Mouse (Mus musculus) adrenal gland, postnatal 25 days (tissue): Measurements from ENCODE around the gene Tbc1d5. TPM values are rescaled to one million over a fixed set of nuclear protein-coding genes. Genes with fewer than 3 reads are reported as not detected.
"Not testable (repeated sequence)": the region's sequence is repeated elsewhere in the genome, so short reads cannot be mapped to it uniquely, and the experiment has no call there.

Experiments used
- DNase-seq: peaks from one replicate; pipeline ENCODE4 v3.0.0; 2021; ENCODE audit warnings: mixed read lengths
- total RNA-seq: library from RNA; stranded (reverse); gene quantifications from 2 replicates; pipeline ENCODE4 v1.2.3, GENCODE M21; 2021

Tbc1d5 gene
- total RNA-seq, 1 experiment from 2014 or later, result 29.8 TPM

DNA sequence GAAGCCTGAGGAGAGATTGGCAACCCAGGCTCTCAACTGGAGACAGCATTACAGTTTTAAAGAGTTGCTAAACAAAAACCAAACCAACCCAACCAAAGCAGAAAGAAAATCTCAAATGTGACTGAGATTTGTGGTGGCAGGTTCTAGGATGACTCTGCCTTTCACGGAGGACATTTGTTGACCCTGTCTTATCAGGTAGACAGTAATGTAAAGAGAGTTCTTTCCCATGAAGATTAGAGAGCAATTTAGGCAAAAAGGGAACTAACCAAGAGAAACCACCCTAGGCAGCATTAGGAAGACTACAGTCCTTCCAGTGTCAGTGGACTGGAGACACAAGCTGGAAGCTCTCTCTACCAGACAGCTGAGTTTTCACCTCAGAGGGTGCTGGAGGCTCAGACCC lies 438.3 kb downstream of the Tbc1d5 start:
- no peak for DNase-seq

DNA sequence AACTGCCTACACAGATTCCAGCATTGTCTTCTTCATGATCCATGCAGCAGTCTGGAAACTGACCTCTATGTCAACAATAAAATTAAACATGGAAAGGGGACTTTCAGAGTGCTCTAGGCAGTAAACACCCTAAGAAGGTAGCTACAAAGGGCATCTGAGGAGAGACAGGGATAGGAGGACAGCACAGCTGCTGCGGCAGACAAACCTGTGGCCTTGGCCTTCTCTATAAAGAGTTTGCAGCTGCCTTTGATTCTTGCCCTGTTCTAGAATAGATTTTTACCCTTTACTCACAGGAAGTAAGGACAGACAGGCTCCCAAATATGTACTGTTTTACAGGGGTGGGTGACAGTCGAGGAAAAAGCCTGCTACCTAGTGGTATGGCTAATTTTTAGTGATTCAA lies 440.7 kb downstream of the Tbc1d5 start:
- DNase-seq, result no peak

DNA sequence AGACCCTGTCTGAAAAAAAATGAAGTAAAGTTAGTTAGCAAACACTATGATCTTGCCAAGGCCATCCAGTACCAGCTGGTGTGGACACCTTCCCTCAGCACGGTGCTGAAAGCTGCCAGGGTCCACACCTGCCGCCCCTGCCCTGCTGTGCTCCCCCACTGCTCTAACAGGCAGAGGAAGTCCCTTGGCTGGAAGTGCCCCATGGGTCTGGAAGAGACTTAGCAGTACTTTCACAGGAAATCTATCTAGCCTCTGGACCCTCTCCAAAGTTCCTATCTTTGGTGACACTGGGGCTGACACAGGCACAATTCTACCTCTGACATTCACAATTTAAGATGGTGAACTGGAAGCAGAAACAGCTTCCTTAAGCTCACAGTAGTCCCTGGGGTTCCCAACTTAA lies 442.1 kb downstream of the Tbc1d5 start:
- DNase-seq, result no peak

DNA sequence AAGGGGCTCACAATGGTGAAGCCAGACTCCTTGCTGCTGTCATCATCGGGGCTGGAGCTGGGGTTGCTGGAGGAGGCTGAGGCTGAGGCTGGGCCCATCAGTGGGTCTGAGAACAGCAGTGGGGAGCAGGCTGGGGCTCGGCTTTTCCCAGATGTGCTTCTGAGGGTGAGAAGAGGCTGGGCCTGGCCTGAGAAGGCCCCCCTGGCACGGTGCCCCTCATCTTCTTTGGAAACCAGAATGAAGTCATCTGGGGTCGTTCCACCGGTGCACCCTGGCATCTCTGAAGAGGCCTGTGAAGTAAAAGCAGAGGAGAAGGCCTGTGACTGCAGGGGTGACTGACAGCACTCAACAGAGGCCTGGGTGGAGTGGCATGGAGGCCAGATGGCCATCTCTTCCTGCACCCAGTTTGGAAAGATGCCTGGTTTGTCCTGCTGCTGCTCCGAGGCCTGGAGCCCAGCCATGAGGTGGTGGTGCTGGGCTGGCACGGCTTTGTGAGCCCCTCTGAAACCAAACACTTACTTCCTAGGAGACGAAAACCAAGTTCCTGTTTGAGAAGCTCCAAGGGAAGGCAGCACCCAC lies 443.1 kb downstream of the Tbc1d5 start:
- DNase-seq, result no peak

DNA sequence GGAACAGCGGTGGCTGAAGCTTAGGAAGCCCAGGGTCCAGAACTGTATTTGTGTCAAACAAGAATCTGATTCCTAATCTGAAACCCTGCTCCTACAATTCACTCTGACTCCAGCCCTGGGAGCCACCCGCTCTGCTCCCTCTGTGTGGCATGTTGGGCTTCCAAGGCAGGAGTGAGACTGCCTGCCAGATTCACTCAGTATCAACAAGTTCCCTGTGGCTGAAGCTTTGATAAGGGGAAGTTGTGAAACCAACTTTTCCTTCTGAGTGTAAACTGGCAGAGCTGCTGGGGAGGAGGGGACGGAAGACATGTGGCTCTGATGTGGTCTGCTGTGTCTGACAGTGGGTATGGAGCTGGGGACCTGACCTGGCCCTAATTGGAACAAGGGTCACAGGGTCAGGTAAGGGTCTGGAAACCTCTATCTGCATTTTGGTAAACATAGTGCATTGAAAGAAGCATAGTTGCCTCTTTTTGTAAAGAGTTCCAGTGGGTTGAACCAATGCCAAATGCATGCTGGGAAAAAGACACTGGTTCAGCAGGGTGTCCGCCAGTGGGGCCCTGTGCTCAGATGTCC lies 443.7 kb downstream of the Tbc1d5 start:
- DNase-seq, result no peak

DNA sequence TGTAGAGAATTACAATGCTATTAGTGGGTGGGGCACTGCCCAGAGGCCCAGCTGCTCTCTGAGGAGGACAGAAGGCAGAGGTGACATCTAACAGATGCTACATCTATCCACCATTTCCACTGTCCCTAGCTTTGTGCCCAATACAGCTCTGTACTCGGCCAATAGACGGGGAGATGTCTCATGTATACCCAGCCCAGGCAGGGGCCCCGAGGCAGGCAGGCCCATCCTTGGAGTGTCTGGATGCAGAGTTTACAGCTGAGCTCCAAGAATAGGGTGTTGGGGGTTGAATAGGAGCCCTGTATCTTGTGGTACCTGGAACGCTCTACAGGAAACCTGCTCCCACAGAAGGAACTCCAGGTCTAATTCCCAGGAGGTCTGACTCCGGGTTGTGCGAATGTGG lies 444.4 kb downstream of the Tbc1d5 start:
- no peak for DNase-seq

DNA sequence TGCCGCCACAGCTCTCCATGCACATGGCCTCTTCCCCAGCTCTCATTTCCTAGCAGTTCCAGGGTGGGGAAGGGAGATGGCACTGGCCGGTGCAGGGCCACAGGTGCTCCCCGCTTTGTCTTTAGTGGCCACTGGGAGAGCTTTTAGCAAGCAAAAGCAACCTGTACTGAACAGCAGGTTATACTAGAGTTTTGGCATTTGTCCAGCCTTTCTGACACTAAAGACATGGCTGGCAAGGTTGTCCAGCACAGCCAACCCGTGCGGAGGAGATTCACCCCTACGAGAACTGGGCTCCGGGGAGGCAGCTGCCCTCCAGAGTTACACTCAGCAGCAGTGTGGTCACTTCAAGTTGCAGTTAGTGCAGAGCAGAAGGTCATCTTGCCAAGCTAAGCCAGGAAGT lies 445.8 kb downstream of the Tbc1d5 start:
- no peak for DNase-seq

DNA sequence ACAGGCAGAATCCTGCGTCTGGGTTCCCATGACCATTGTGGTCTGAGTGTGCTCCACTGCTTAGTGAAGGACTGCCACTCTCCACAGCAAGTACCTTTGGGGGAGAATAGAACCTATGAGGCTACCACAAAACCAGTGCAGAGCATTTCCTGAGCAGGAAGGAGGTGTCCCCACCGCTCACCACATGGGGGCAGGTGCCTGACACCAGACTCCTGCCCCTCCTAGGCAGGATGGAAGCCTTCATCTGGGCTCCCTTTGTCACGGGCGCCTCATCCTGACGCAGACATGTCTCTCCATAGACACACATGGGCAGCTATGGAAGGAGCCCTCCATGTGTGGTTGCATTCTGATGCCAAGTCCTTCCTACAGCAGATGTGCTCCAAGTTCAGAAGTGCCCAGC lies 447.3 kb downstream of the Tbc1d5 start:
- no peak for DNase-seq

DNA sequence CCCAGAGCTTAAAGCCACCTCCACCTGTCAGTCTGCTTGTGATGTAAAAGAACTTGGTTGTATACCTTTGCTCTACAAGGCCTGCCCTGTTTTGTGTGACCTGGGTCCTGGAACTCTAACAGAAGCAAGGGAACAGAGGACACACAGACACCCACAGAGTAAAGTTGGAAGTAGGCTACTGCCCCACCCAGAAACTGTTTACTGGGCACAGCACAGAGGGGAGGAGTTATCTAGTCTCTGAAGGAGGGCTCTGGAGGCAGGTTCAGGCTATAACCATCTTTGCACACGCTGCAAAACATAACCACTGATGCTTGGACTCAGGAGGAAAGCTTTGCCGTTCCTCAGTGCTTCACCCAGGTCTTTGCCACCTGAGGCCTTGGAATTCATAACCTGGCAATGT lies 448.3 kb downstream of the Tbc1d5 start:
- DNase-seq, result no peak

DNA sequence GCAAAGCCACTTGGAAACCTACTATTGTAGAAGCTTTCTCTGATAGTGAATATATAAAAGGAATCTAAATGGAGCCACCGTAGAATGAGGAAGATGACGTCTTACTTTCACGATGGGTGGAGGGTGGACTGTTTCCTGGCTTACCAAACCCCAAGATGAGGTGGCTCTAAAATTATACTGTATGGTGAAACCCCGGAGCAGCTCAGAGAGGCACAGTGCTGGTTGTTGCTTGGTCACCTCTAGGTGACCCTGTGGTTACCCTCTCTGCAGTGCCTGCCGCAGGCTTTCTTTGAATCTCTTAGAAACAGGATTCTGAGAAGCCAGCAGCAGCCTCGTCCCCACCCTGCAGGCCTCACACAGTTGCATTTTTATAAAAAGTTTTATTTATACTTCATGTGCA lies 449.6 kb downstream of the Tbc1d5 start:
- DNase-seq, result no peak

DNA sequence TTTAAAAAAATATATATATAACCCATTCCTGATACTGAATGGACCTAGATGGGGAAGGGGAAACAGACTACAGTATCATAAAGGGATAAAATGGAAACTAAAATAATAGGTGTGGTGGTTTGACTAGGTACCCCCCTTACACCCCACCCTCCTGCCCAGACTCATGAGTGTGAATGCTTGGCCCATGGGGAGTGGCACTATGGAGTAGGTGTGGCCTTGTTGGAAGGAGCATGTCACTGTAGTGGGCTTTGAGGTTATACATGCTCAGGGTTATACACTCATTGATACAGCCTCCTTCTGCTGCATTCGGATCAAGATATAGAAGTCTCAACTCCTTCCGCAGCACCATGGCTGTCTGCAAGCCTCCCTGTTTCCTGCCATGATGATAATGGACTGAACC lies 450.1 kb downstream of the Tbc1d5 start:
- DNase-seq, result no peak

DNA sequence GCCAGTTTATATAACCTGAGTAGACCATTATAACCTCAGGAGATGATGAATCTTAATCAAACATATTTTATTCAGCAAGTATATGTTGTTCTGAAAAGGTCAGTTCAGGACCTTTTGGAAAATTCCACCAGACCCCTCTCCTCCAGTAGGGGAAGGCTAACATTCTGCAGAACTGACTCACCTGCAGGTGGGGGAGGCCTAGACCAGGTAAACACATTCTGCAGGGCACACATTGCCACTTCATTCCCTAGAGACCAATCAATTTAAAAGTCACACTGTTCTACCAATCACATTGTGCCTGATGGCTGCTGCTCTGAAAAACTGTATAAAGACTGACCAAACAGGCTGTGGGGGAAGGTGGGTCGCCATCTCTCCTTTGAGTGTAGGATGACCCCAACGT lies 452.9 kb downstream of the Tbc1d5 start:
- no peak for DNase-seq

DNA sequence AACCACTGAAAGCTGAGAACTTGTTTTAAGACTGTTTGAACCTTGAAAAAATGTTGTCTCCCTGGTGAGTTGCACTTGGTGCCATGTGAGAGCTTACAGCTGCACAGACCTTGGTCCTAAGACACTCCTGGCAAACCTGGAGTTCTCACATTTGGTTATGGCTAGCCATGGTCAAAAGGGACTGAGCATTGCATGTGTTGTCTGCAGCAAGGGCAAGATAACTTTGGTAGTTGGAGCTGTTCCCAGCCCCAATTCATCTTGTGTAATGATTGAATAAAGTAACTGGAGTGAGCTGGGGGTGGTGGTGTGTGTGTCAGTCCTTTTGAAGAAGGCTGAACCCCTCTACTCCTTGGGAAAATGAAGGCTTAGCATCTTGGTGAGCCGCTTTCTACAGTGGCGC lies 454.8 kb downstream of the Tbc1d5 start:
- no peak for DNase-seq

DNA sequence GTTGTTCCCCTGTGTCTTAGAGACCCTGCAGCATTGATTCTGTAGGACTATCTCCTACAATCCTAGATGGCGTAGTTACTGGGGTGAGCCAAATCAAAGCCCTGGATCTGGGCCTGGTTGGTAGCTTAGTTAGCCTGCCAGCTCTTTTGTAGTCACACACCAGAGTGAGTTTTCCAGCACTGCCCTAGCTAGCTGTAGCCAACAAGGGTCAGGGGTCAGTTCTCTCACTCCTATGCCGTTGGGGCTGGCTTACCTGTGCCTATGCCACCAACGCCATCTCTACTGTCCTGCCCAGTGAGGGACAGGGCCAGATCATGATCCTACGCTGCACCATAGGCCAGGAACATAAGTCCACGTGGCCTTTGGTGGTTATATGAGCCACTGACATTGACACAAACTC lies 461.6 kb downstream of the Tbc1d5 start:
- DNase-seq, result no peak

DNA sequence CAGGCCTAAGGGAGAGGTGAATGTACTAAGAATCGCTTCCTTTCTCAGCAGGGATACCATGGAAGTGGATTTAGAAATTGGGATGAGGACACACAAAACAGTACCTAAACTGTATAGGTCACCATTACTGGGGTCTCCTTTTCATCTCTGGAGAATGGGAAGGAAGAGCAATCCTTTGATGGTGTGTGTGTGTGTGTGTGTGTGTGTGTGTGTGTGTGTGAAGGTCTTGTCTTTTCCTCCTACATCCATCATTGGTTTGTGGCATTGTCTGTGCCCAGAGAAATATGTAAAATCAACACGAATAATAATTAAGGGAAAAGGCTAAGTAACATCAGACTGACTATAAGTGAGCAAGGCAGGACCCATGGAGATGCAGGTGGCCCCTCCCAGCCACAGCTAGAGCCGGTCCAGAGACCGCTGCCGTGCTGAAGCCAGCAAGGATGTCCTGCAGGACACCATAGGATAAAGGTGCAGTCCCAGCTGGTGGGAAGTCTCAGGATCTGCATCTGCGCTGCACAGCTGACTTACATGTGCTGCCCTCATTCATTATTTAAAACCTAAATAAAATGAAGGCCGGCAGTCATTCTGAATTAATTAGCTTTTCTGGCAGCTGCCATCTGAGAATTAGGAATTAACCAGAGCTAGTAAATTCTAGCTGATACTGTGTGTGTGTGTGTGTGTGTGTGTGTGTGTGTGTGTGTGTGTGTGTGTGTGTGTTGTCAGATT lies 468.5 kb downstream of the Tbc1d5 start:
- no peak for DNase-seq

DNA sequence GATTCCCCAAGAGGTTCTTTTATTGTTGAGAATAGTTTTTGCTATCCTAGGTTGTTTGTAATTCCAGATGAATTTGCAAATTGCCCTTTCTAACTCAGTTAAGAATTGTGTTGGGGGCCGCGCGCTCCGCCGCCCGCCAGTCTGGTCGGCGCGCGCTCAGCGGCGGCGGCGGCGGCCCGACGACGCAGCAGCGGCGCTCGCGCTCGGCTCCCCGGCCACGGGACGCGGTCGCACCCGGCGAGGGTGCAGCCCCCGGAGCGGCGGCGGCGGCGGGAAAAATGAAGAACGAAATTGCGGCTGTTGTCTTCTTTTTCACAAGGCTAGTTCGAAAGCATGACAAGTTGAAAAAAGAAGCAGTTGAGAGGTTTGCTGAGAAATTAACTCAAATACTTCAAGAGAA lies 480.7 kb downstream of the Tbc1d5 start:
- not testable (repeated sequence) for DNase-seq

DNA sequence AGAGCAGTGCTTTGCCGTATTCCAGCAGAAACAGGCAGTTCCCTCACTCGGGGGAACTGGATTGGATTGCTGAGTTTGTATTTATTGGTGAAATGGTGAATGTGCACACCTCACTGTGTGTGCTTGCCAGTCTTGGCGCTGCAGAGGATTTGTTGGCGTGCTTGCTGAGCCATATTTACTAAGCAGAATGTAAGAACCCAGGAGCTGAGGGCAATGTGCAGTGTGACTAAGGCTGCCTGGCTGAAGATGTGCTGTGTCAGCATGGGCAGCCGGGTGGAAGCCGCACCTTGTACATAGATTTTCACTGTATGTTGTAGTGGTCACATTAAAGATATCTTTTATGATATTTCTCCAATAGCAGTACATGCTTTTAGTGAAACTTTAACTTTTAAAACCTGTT lies 491.0 kb downstream of the Tbc1d5 start:
- no peak for DNase-seq

DNA sequence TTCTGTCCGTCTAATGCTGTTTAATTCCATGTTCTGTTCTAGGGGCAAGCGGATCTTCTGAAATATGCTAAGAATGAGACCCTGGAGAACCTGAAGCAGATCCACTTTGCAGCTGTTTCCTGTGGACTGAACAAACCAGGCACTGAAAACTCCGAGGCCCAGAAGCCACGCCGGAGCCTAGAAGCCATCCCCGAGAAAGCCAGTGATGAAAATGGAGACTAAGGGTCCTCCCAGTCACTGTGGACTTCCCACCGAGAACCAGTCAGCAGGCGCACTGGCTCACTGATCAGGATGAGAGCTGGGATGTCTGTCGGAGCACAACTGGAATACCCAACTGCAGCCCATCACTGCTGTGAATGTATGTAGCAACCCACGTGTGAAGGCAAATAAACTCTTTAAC lies 491.5 kb downstream of the Tbc1d5 start:
- DNase-seq, result no peak

DNA sequence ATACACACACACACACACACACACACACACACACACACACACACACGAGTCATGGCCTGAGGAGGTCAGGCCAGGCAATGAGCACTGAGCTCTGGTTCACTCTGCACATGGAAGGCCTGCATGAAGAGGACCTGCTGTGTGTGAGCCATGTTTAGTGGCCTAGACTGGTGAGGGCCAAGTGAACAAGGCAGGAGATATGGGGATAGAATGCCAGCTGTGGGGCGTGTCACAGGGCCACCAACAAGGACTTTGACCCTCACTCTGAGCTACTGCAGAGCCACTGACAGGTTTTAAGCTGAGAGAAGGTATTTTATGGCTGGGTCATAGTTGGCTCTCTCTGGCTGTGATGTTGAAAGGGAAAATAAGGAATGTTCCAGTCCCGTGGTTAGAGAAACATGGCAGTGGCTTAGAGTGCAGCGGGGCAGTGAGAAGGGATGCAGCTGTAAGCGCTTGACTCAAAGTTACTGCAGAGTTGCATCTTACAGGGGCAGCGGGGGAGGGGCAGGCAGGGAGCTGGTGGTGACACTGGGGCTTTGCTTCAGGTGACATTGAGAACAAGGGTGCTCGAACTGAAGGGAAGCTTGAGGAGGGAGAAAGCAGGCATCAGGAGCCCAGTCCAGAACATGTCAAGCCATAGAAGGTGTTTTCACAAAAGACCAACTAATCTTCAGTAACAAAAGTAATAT lies 494.0 kb downstream of the Tbc1d5 start:
- DNase-seq, result no peak
